Mouse (Mus musculus) adrenal gland, adult 2 months (tissue): Measurements from ENCODE around the gene Kcnh7. TPM values are rescaled to one million over a fixed set of nuclear protein-coding genes. Genes with fewer than 3 reads are reported as not detected.
A peak's percentile ranks its signal among the peaks of the same experiment; 100 is the strongest.

Experiments used
- DNase-seq: peaks from one replicate; pipeline ENCODE4 v3.0.0; 2021
- polyA plus RNA-seq: library from polyadenylated mRNA; depleted of rRNA; stranded (reverse); fragments of >200 nt; gene quantifications from 2 replicates; pipeline ENCODE4 v1.2.3, GENCODE M21; 2012
- total RNA-seq, 2 experiments: library from RNA; stranded (reverse); gene quantifications; 2 replicates each; pipeline ENCODE4 v1.2.3; 2021

Kcnh7 gene
- total and polyA plus RNA-seq, 3 experiments = 0.03 TPM; not detected in 1

DNA sequence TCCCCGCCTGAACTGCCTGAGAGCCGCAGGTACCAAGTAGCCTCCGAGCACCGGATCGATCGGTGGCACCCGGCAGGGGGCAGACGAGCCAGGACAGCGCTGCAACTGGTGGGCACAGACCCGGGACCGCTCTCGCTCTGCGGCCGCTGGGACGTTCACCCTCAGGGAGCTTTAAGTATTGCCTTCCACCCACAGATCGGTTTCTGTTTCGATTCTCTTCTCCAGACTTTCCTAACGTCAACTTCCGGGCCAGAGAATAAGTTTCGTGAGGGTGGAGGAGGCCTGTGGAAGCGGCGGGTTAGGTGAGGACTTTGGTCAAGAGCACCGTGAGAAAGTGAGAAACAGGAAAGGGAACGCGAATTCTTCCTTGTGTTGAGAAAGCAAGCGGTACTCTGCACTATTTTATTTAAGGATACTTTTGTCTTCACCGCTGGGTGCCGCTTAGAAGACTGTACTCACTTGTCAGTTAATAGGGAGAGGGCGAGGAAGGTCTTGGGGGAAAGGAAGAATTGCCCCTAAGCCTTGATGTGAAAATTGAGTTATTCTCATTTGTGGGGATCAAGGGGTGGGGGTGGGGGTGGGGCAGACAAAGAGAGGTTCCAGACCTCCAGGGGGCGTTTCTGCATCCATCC is 538.0 kb downstream of the Kcnh7 start, which contains the start of gene Ifih1:
Ifih1 (minus strand) TSS at position 242 of the 632 bp plus-strand sequence.
- DNase-seq = peak; percentile 83

DNA sequence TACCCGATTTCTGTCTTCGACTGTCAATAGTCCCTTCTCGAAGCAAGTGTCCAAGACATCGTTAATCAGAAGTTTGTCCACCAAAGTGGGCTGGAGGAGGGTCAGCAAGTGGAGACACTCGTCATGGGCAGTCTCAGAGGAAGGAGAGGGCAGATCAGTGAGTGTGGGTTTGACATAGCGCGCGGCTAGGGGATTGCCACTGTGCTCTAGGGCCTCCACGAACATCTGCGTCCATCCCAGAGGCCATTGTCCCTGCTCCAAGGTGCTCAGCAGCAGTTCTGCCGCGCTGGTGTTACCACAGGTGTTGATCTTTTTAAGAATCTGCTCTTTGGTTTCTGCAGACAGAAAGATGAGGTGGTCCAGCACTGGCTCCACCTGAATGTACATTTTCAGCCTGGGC is 538.6 kb downstream of the Kcnh7 start:
- peak; percentile 30 for DNase-seq

DNA sequence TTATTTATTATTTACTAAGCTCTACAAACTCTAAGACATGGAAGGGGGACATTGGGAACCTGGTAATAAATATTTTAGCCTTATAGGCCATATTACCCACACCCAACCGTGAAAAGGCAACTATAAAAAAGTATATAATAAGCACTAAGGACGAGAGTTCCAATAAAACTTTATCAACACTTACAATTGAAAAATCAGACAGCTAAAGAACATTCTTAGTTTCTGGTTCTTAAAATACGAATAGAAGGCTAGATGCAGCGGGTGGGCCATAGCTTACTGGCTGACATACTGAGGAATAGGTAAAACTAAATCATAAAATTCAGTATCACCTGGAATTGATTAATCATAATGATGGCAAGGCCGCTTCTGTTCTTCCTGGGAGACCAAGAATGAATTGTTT is 539.2 kb downstream of the Kcnh7 start:
- DNase-seq = no peak
